Mouse (Mus musculus): ENCODE measurements around the gene Pcdh10. TPM values are rescaled to one million over a fixed set of nuclear protein-coding genes. Genes with fewer than 3 reads are reported as not detected.

Gene Pcdh10
- total and polyA plus RNA-seq, 3 experiments, result 0.11 TPM; not detected in 2

DNA sequence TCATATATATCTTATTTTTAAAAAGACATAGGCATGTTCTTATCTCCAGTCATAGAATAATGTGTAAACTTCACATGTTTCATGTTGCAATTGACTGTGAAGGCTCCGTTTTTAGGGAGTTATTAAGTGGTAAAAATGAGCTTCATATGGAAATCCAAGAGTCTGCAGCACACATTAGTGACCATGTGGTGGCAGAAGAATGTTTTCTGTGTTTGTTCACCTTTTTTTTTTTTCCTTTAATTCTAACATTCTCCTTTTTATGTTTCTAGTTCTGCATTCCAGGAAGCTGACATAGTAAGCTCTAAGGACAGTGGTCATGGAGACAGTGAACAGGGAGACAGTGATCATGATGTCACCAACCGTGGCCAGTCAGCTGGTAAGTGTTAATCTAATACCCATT, 5.6 kb downstream of the Pcdh10 start:
- Histone ChIP-seq H3K27me3 (ENCODE audit: insufficient read depth, low read length) (no peaks in the 10 kb centered on the region), H3K9me3 (replicated peaks) (peaks cover 26% of the 10 kb centered on the region), H3K36me3 (replicated peaks) (no peaks in the 10 kb centered on the region), H3K4me1 (ENCODE audit: insufficient read depth, low read depth, low read length) (no peaks in the 10 kb centered on the region), H3K4me3 (ENCODE audit: low read depth, low read length) (no peak overlapping the region)
- DNase-seq (ENCODE audit: low spot score) (no peak), ATAC-seq (ENCODE audit: extremely low read depth, insufficient number of reproducible peaks, low FRiP score, poor library complexity, severe bottlenecking) (no peak)
- TF ChIP-seq CTCF (IDR thresholded peaks at IDR 0.05; ENCODE audit: low read depth, low read length) (no peak), TAL1 (conservative IDR thresholded peaks at IDR 0.05; ENCODE audit: low read depth, low read length) (no peak), POLR2AphosphoS5 (IDR thresholded peaks at IDR 0.05; ENCODE audit: insufficient replicate concordance, low read depth, low read length) (no peak), GATA1 (IDR thresholded peaks at IDR 0.05; ENCODE audit: borderline replicate concordance, low read length) (no peak), GATA2 (IDR thresholded peaks at IDR 0.05; ENCODE audit: borderline replicate concordance, low read depth, low read length) (no peak)

DNA sequence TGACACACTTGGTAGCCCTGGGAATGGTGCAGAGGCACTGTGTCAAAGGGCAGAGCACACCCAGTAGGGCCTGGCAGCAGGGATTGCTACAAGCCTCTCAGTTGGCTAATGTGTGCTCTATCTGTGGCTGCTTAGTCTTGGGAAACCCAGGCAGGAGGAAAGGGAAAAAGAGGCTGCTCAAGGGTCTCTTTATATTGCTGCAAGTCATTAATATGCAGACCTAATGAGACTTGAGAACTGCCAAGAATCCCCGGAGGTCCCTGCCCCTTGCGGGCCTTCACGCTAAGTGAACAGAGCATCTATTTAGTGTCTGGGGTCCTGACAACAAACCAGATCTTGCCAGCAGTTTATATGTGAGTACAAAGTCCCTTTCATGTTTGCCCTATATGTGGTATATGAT, 6.8 kb downstream of the Pcdh10 start:
- Histone ChIP-seq H3K4me1 (ENCODE audit: insufficient read depth, low read depth, low read length) (no peaks in the 10 kb centered on the region), H3K9me3 (replicated peaks) (peaks cover 18% of the 10 kb centered on the region), H3K4me3 (ENCODE audit: low read depth, low read length) (no peak overlapping the region), H3K36me3 (replicated peaks) (no peaks in the 10 kb centered on the region), H3K27me3 (ENCODE audit: insufficient read depth, low read length) (no peaks in the 10 kb centered on the region)
- TF ChIP-seq POLR2AphosphoS5 (IDR thresholded peaks at IDR 0.05; ENCODE audit: insufficient replicate concordance, low read depth, low read length) (no peak), TAL1 (conservative IDR thresholded peaks at IDR 0.05; ENCODE audit: low read depth, low read length) (no peak), GATA1 (IDR thresholded peaks at IDR 0.05; ENCODE audit: borderline replicate concordance, low read length) (no peak), GATA2 (IDR thresholded peaks at IDR 0.05; ENCODE audit: borderline replicate concordance, low read depth, low read length) (no peak), CTCF (IDR thresholded peaks at IDR 0.05; ENCODE audit: low read depth, low read length) (no peak)
- ATAC-seq (ENCODE audit: extremely low read depth, insufficient number of reproducible peaks, low FRiP score, poor library complexity, severe bottlenecking), result no peak
- no peak for DNase-seq (ENCODE audit: low spot score)

DNA sequence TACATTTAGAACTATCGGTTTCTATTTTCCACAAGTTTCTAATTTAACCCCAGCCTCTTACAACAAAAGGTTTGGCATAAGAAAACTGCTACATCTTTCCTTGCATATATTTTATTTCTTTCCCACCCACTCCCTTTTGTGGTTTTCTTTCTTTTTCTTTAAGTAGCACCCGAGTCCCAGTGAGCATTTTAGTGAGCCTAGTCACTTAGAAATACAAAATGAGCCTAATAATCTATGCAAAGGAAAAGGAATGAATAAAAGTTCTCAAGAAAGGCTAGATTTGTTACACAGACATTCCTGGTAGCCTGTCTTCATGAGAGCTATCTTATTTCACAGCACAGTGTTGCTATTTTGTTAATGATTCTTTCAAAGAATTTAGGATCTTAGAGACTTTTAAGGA, 7.3 kb downstream of the Pcdh10 start:
- Histone ChIP-seq H3K4me3 (ENCODE audit: low read depth, low read length) (no peak overlapping the region), H3K4me1 (ENCODE audit: insufficient read depth, low read depth, low read length) (no peaks in the 10 kb centered on the region), H3K27me3 (ENCODE audit: insufficient read depth, low read length) (no peaks in the 10 kb centered on the region), H3K36me3 (replicated peaks) (no peaks in the 10 kb centered on the region), H3K9me3 (replicated peaks) (peaks cover 14% of the 10 kb centered on the region)
- TF ChIP-seq GATA1 (IDR thresholded peaks at IDR 0.05; ENCODE audit: borderline replicate concordance, low read length) (no peak), TAL1 (conservative IDR thresholded peaks at IDR 0.05; ENCODE audit: low read depth, low read length) (no peak), POLR2AphosphoS5 (IDR thresholded peaks at IDR 0.05; ENCODE audit: insufficient replicate concordance, low read depth, low read length) (no peak), CTCF (IDR thresholded peaks at IDR 0.05; ENCODE audit: low read depth, low read length) (no peak), GATA2 (IDR thresholded peaks at IDR 0.05; ENCODE audit: borderline replicate concordance, low read depth, low read length) (no peak)
- ATAC-seq (ENCODE audit: extremely low read depth, insufficient number of reproducible peaks, low FRiP score, poor library complexity, severe bottlenecking) (no peak), DNase-seq (ENCODE audit: low spot score) (no peak)

DNA sequence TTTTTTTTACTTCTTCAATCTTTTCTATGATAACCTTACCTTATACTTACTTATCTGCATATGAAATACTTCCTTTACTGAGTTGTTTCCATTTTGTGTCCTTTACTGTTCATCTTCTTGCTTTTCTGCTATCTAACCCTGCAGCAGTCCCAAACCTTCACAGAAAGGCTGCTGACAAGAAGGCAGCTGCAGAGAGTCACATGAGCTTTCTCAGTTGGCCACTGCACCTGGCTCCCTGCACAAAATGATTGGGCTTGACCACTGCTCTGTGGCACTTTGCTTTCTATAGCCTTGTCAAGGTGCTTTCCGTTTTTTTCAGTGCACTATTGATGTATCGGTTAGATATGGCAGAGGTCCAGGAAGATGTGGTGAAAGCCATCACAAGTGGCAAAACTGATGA, 8.3 kb downstream of the Pcdh10 start:
- no peak overlapping the region for H3K4me3 ChIP-seq (ENCODE audit: low read depth, low read length)
- H3K27me3 ChIP-seq (ENCODE audit: insufficient read depth, low read length), result no peaks in the 10 kb centered on the region
- no peak for TF ChIP-seq GATA2 (IDR thresholded peaks at IDR 0.05; ENCODE audit: borderline replicate concordance, low read depth, low read length)
- no peak for TF ChIP-seq CTCF (IDR thresholded peaks at IDR 0.05; ENCODE audit: low read depth, low read length)
- TF ChIP-seq TAL1 (conservative IDR thresholded peaks at IDR 0.05; ENCODE audit: low read depth, low read length), result no peak
- TF ChIP-seq POLR2AphosphoS5 (IDR thresholded peaks at IDR 0.05; ENCODE audit: insufficient replicate concordance, low read depth, low read length), result no peak
- no peak for TF ChIP-seq GATA1 (IDR thresholded peaks at IDR 0.05; ENCODE audit: borderline replicate concordance, low read length)
- H3K4me1 ChIP-seq (ENCODE audit: insufficient read depth, low read depth, low read length), result no peaks in the 10 kb centered on the region
- H3K9me3 ChIP-seq (replicated peaks), result peaks cover 3% of the 10 kb centered on the region
- no peaks in the 10 kb centered on the region for H3K36me3 ChIP-seq (replicated peaks)
- ATAC-seq (ENCODE audit: extremely low read depth, insufficient number of reproducible peaks, low FRiP score, poor library complexity, severe bottlenecking) (no peak), DNase-seq (ENCODE audit: low spot score) (no peak)

DNA sequence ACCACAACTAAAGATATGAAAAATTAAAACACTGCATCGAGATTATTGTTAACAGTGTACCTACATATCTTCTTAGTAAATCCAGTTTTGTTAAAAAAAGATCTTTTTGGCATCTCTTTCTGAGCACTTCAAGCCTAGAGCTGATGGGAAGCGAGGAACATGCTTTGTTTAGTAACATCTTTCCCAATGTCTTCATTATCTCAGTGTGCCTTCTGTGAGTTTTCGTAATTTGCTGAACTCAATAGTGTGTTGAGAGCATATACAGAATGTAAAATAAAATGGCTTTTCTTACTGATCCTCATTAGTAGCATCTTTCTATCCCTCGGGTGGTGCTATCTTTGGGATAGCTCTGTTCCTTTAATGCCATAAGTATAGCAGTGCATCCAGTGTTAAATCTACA, 18.9 kb downstream of the Pcdh10 start:
- DNase-seq (ENCODE audit: low spot score), result no peak

DNA sequence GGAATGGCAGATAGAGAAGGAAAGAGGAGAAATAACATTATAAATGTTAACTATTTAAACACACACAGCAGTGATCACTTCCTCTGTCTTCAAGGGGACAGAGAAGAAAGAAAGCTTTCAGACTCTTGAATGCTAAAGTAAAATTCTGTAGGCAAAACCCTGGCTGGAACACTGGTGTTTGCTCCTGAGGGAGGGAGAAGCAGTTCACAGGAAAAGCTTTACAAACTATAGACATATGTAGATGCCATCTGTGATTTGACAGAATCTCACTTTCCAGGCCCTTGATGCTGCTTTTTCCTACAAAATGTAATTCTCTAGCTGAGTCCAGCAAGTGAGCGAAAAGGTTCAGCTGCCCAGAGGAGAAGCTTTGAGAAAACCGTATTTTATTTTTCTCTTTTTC, 25.0 kb downstream of the Pcdh10 start:
- Histone ChIP-seq H3K36me3 (replicated peaks) (no peaks in the 10 kb centered on the region), H3K9me3 (replicated peaks) (no peaks in the 10 kb centered on the region), H3K27me3 (ENCODE audit: insufficient read depth, low read length) (no peaks in the 10 kb centered on the region), H3K4me1 (ENCODE audit: insufficient read depth, low read depth, low read length) (no peaks in the 10 kb centered on the region), H3K4me3 (ENCODE audit: low read depth, low read length) (no peak overlapping the region)
- DNase-seq (ENCODE audit: low spot score) (no peak), ATAC-seq (ENCODE audit: extremely low read depth, insufficient number of reproducible peaks, low FRiP score, poor library complexity, severe bottlenecking) (no peak)
- no peak for TF ChIP-seq TAL1 (conservative IDR thresholded peaks at IDR 0.05; ENCODE audit: low read depth, low read length)
- no peak for TF ChIP-seq GATA2 (IDR thresholded peaks at IDR 0.05; ENCODE audit: borderline replicate concordance, low read depth, low read length)
- TF ChIP-seq CTCF (IDR thresholded peaks at IDR 0.05; ENCODE audit: low read depth, low read length), result no peak
- no peak for TF ChIP-seq POLR2AphosphoS5 (IDR thresholded peaks at IDR 0.05; ENCODE audit: insufficient replicate concordance, low read depth, low read length)
- TF ChIP-seq GATA1 (IDR thresholded peaks at IDR 0.05; ENCODE audit: borderline replicate concordance, low read length), result no peak

More for the DNA sequence above, 18.9 kb downstream of the Pcdh10 start:
- Histone ChIP-seq H3K4me3 (ENCODE audit: low read depth, low read length) (no peak overlapping the region), H3K27me3 (ENCODE audit: insufficient read depth, low read length) (no peaks in the 10 kb centered on the region), H3K4me1 (ENCODE audit: insufficient read depth, low read depth, low read length) (no peaks in the 10 kb centered on the region), H3K36me3 (replicated peaks) (no peaks in the 10 kb centered on the region), H3K9me3 (replicated peaks) (no peaks in the 10 kb centered on the region; the same call in 1 of the 2 replicates)
- TF ChIP-seq TAL1 (conservative IDR thresholded peaks at IDR 0.05; ENCODE audit: low read depth, low read length) (no peak), GATA1 (IDR thresholded peaks at IDR 0.05; ENCODE audit: borderline replicate concordance, low read length) (no peak), CTCF (IDR thresholded peaks at IDR 0.05; ENCODE audit: low read depth, low read length) (no peak), POLR2AphosphoS5 (IDR thresholded peaks at IDR 0.05; ENCODE audit: insufficient replicate concordance, low read depth, low read length) (no peak), GATA2 (IDR thresholded peaks at IDR 0.05; ENCODE audit: borderline replicate concordance, low read depth, low read length) (no peak)
- no peak for ATAC-seq (ENCODE audit: extremely low read depth, insufficient number of reproducible peaks, low FRiP score, poor library complexity, severe bottlenecking)
